Mouse (Mus musculus) limb, embryonic 15.5 days (tissue): Measurements from ENCODE around the gene Cecr2. TPM values are rescaled to one million over a fixed set of nuclear protein-coding genes. Genes with fewer than 3 reads are reported as not detected.
A peak's percentile ranks its signal among the peaks of the same experiment; 100 is the strongest.

ENCODE experiments used
- ATAC-seq: fragments of 200-750 bp; cut with Nextera tagmentation; 2 replicates; pipeline ENCODE4 v1.8.0; 2017; ENCODE audit warnings: low read depth, moderate TSS enrichment; ENCODE audit not compliant: insufficient number of reproducible peaks, low FRiP score, low TSS enrichment
- H3K27ac ChIP-seq: fragments of 300-500 bp; sonication (generic); 2 replicates; pipeline ENCODE4 v1.5.1; 2015; ENCODE audit warnings: moderate library complexity, mild to moderate bottlenecking, inconsistent platforms
- H3K27me3 ChIP-seq: fragments of 300-500 bp; sonication (generic); 2 replicates; pipeline ENCODE4 v1.6.1; 2015; ENCODE audit warnings: inconsistent platforms
- H3K36me3 ChIP-seq: fragments of 300-500 bp; sonication (generic); 2 replicates; pipeline ENCODE4 v1.6.1; 2015; ENCODE audit warnings: inconsistent platforms
- H3K4me1 ChIP-seq: fragments of 300-500 bp; sonication (generic); 2 replicates; pipeline ENCODE4 v1.6.1; 2015; ENCODE audit warnings: inconsistent platforms
- H3K4me2 ChIP-seq: fragments of 300-500 bp; sonication (generic); 2 replicates; pipeline ENCODE4 v1.6.1; 2015; ENCODE audit warnings: mild to moderate bottlenecking, inconsistent platforms
- H3K4me3 ChIP-seq: fragments of 300-500 bp; sonication (generic); 2 replicates; pipeline ENCODE4 v1.5.1; 2015; ENCODE audit warnings: mild to moderate bottlenecking, inconsistent platforms
- H3K9ac ChIP-seq: fragments of 300-500 bp; sonication (generic); 2 replicates; pipeline ENCODE4 v1.6.1; 2015; ENCODE audit warnings: inconsistent platforms
- H3K9me3 ChIP-seq: fragments of 300-500 bp; sonication (generic); 2 replicates; pipeline ENCODE4 v1.6.1; 2016; ENCODE audit warnings: inconsistent platforms
- WGBS: fragments of 180-500 bp; shearing (Covaris S2); methylation state at CpG from one replicate; pipeline ENCODE4 v1.1.7; 2015; 5-methylcytosine and 5-hydroxymethylcytosine counted together
- polyA plus RNA-seq: library from polyadenylated mRNA; unstranded; fragments of >200 nt; fragmentation: Nextera tagmentation; extraction: Ambion mirVana; gene quantifications from 2 replicates; pipeline ENCODE4 v1.2.1, GENCODE M21; 2015

Gene Cecr2
- polyA plus RNA-seq, 1 experiment from 2014 or later: 2.1 TPM

DNA sequence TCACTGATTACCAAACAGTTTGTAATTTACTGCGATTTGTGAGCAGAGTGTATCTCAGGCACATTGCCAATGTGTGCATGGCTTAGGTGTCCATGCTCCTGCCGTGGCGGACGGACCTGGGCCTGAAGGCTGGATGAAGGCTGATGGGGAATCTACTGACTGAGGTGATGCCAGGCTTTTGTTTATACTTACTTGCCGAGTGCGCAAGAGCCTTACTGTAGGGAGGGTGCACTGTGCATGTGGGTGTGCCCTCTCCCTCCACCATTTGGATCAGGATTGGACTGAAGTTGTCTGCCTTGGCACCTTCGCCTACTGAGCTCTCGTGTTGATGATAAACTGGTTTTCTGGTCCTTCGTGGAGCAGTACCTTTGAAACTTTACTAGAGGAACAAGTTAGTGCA is 111.4 kb downstream of the Cecr2 start:
- no peaks in the 10 kb centered on the region for H3K36me3 ChIP-seq
- WGBS: 80% methylated on average over 9 of the region's 9 CpGs
- H3K4me2 ChIP-seq: no peak overlapping the region
- no peak overlapping the region for H3K4me3 ChIP-seq
- H3K4me1 ChIP-seq: 0 out of 2 replicates have a peak, but pooled peaks cover 7% of the 10 kb centered on the region
- no peak overlapping the region for H3K9ac ChIP-seq
- no peaks in the 10 kb centered on the region for H3K9me3 ChIP-seq
- no peaks in the 10 kb centered on the region for H3K27me3 ChIP-seq
- ATAC-seq: peak; percentile 37; the same call in 1 of the 2 replicates
- H3K27ac ChIP-seq: no peak overlapping the region

DNA sequence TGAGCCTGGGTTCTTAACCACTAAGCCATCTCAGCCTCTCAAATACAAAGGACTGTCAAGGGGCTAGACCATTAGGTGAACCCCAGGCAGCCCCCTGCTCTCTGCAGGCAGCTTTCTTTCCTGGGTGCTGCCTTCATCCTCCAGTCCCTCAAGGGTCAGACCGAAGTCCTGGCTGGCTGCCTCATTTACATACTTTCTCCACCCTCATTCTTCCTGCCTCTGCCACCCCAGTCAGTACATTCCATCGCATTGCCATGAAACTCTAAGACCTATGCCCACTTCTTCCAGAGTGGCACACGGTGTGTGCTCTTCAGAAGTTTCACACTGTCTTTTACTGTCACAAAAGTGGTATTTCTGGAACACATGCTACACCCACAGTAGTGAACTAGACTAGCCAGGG is 112.1 kb downstream of the Cecr2 start:
- Histone ChIP-seq H3K9ac (no peak overlapping the region), H3K4me1 (0 out of 2 replicates have a peak, but pooled peaks cover 7% of the 10 kb centered on the region), H3K27me3 (no peaks in the 10 kb centered on the region), H3K36me3 (no peaks in the 10 kb centered on the region), H3K4me3 (no peak overlapping the region), H3K9me3 (no peaks in the 10 kb centered on the region), H3K27ac (0 out of 2 replicates have a peak overlapping the region, but pooled peaks have one; percentile 22), H3K4me2 (no peak overlapping the region)
- WGBS: 54% methylated on average over 3 of the region's 3 CpGs
- no peak for ATAC-seq

DNA sequence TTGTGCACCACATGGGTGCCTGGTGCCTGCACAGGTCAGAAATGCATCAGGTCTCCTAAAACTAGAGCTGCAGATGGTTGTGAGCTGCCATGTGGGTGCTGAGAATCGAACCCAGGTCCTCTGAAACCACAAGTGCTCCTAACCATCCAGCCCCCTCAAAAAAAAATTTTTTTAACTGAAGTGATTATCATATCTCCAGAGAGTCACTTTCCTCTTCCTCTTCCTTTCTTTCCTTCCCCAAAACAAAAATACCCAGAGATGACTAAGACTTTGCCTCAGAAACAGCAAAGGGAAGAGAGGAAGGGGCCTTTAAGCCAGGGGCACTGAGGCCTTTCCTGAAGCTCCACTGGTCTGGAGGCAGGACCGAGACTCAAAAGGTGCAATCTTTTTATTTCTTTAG is 116.8 kb downstream of the Cecr2 start:
- no peak overlapping the region for H3K9ac ChIP-seq
- H3K27ac ChIP-seq: no peak overlapping the region
- no peak overlapping the region for H3K4me2 ChIP-seq
- WGBS: 88% methylated on average over 2 of the region's 2 CpGs
- H3K36me3 ChIP-seq: no peaks in the 10 kb centered on the region
- 0 out of 2 replicates have a peak, but pooled peaks cover 4% of the 10 kb centered on the region for H3K4me1 ChIP-seq
- ATAC-seq: no peak
- no peak overlapping the region for H3K4me3 ChIP-seq
- no peaks in the 10 kb centered on the region for H3K27me3 ChIP-seq
- no peaks in the 10 kb centered on the region for H3K9me3 ChIP-seq

DNA sequence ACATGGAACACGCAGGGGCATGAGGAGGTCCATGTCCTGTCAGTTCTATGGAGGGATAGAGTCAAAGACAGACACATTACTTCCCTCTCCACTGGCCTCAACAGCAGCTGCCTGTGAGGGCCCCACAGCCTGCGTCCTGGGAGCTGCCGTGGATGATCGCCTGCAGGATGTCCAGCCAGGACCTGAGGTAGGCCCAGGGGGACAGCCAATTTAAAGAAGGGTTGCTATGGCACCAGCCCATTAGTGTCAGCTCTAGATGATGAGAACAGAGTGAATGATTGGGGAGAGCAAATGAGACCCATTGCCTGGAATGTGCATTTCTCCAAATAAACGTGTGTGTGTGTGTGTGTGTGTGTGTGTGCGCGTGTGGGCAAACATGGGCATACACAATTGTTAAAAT is 118.2 kb downstream of the Cecr2 start:
- Histone ChIP-seq H3K9me3 (no peaks in the 10 kb centered on the region), H3K27me3 (no peaks in the 10 kb centered on the region), H3K27ac (no peak overlapping the region), H3K4me1 (no peaks in the 10 kb centered on the region), H3K36me3 (no peaks in the 10 kb centered on the region), H3K4me2 (no peak overlapping the region), H3K9ac (no peak overlapping the region), H3K4me3 (no peak overlapping the region)
- no peak for ATAC-seq
- 52% methylated on average over 7 of the region's 7 CpGs for WGBS

DNA sequence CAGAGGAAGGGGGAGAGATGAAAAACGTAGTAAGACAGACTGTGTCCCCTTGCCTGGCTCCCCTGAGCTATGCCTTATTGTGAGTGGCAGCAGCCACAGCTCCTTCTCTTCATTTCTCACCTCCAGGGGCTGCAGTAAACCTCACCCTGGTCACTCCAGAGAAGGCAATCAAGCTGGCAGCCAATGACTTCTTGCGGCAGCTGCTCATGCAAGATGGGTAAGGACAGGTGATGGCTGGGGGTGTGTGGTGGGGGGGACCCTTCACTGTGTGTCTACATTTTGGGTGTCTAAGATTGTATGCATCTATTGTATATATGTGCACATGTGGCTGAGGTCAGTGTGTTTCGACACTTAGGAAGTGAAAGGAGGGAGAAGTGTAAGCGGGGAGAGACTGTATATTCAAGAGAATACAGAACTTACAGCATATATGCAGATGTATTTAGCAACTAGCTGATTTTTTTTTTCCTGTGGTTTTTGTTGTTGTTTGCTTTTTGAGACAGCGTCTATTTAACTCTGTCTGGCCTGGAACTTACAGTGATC is 122.0 kb downstream of the Cecr2 start:
- H3K9me3 ChIP-seq: no peaks in the 10 kb centered on the region
- H3K4me2 ChIP-seq: no peak overlapping the region
- no peaks in the 10 kb centered on the region for H3K27me3 ChIP-seq
- H3K27ac ChIP-seq: no peak overlapping the region
- peaks cover 14% of the 10 kb centered on the region for H3K36me3 ChIP-seq
- H3K4me3 ChIP-seq: no peak overlapping the region
- H3K9ac ChIP-seq: no peak overlapping the region
- WGBS: 62% methylated on average over 5 of the region's 5 CpGs
- ATAC-seq: no peak
- H3K4me1 ChIP-seq: peaks cover 4% of the 10 kb centered on the region; the same call in 1 of the 2 replicates

DNA sequence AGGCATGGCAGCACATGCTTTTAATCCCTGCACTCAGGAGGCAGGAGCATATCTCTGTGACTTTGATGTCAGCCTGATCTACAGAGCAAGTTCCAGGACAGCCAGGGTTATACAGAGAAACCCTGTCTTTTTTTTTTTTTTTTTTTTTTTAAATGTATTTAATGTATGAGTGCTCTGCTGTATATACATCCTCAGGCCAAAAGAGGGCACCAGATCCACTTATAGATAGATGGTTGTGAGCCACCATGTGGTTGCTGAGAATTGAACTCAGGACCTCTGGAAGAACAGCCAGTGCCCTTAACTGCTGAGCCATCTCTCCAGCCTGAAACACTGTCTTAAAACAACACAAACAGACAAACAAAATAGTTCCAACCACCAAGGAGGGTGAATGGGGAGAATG is 122.7 kb downstream of the Cecr2 start:
- Histone ChIP-seq H3K4me3 (no peak overlapping the region), H3K4me2 (no peak overlapping the region), H3K27ac (no peak overlapping the region), H3K4me1 (peaks cover 4% of the 10 kb centered on the region; the same call in 1 of the 2 replicates), H3K9ac (no peak overlapping the region), H3K9me3 (no peaks in the 10 kb centered on the region), H3K36me3 (peaks cover 22% of the 10 kb centered on the region), H3K27me3 (no peaks in the 10 kb centered on the region)
- ATAC-seq: no peak

DNA sequence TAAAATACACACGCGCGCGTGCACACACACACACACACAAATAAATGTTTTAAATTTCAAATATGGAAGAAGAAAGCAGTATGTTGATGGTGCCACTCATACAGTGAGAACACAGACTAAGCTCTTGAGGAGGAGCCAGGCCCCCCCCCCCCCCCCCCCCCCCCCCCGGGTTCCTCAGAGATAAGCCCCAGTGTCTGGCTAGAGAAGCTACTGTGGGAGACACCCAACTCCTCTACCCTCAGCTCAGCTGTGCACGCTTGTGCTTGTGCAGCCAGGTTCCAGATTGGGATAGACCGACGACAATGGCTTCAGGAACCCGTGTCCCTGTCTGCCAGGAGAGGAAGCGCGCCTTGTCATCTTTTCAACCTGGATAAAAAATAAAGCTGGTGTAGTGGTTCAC is 124.0 kb downstream of the Cecr2 start:
- H3K9ac ChIP-seq: no peak overlapping the region
- no peak overlapping the region for H3K27ac ChIP-seq
- H3K4me2 ChIP-seq: no peak overlapping the region
- H3K9me3 ChIP-seq: no peaks in the 10 kb centered on the region
- peaks cover 4% of the 10 kb centered on the region; the same call in 1 of the 2 replicates for H3K4me1 ChIP-seq
- no peak overlapping the region for H3K4me3 ChIP-seq
- WGBS: 91% methylated on average over 11 of the region's 11 CpGs
- peaks cover 35% of the 10 kb centered on the region for H3K36me3 ChIP-seq
- H3K27me3 ChIP-seq: no peaks in the 10 kb centered on the region
- no peak for ATAC-seq

DNA sequence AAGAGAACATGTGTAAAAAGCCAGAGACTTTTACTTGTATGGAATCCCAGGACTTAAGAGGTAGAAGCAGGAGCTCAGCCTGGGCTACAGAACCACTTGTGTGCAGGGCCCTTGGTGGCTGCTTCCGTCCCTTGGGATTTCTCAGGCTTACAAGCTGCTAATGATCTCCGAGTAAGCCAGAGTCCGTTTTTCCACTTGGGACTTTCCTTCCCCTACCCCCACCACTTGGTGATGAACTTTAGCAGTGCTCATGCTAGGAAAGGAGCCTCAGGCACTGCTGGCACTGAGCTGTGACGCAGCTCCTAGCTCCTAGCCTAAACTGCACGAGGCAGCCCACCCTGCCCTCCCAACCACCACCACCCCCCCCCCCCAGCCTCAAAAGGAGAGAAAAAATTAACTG is 124.5 kb downstream of the Cecr2 start:
- no peak for ATAC-seq
- WGBS: 35% methylated on average over 5 of the region's 5 CpGs
- Histone ChIP-seq H3K4me2 (no peak overlapping the region), H3K4me3 (no peak overlapping the region), H3K4me1 (peaks cover 4% of the 10 kb centered on the region; the same call in 1 of the 2 replicates), H3K9me3 (no peaks in the 10 kb centered on the region), H3K36me3 (peaks cover 40% of the 10 kb centered on the region), H3K27me3 (no peaks in the 10 kb centered on the region), H3K27ac (no peak overlapping the region), H3K9ac (no peak overlapping the region)

DNA sequence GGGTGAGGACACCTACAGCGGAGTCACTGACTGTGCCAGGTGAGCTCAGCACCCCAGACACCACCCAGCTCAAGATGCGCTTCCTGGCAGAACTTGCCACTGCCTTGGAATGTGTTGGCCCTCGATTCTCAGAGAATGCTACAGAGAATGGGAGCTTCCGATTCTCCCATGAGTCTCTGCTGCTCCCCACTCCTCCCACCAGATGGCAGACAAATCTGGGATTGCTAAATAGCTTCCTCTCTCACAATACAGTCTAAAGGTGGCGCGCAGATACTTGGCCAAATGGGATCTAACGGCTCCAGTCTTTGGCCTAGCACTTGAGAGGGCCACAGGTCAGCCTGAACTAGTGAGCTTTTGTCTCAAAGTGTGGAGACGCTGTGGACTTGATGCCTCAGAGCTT is 126.8 kb downstream of the Cecr2 start:
- Histone ChIP-seq H3K4me2 (no peak overlapping the region), H3K9ac (no peak overlapping the region), H3K4me1 (peaks cover 4% of the 10 kb centered on the region; the same call in 1 of the 2 replicates), H3K36me3 (peaks cover 62% of the 10 kb centered on the region), H3K27ac (no peak overlapping the region), H3K9me3 (no peaks in the 10 kb centered on the region), H3K4me3 (no peak overlapping the region), H3K27me3 (no peaks in the 10 kb centered on the region)
- WGBS: 88% methylated on average over 8 of the region's 8 CpGs
- ATAC-seq: no peak

DNA sequence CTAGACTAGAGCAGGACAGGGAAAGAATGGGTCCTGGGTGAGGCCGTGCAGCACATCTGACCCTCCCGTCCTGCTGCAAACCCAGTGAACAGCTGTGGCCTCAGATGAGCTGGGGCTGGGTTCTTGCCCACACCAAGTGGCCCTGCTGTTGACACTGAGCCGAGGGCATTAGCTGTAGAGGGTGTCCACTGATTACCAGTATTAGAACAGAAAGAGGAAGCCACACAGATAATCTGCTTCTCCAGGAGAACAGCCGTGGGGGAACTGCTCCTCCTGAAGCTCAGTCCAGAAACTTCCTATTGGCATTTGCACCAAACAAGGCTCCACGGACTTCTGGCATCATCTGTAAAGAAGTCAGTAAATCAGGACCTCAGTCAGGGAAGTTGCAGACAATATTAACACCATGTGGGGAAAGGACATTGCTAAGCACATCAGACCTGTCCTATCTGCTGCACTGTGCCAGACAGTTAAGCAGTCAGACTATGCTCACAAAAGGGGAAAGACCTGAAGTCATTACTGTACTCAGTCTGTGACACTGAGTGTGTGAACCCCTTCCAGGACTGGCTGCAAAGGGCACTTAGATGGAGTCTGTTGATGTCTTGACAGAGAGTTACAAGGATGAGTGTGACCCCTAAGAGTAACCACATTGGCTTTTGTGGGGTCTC is 129.4 kb downstream of the Cecr2 start:
- peaks cover 4% of the 10 kb centered on the region; the same call in 1 of the 2 replicates for H3K4me1 ChIP-seq
- H3K27me3 ChIP-seq: no peaks in the 10 kb centered on the region
- ATAC-seq: no peak
- H3K27ac ChIP-seq: no peak overlapping the region
- WGBS: 78% methylated on average over 5 of the region's 5 CpGs
- H3K36me3 ChIP-seq: peaks cover 87% of the 10 kb centered on the region
- no peaks in the 10 kb centered on the region for H3K9me3 ChIP-seq
- no peak overlapping the region for H3K4me2 ChIP-seq
- no peak overlapping the region for H3K9ac ChIP-seq
- no peak overlapping the region for H3K4me3 ChIP-seq

DNA sequence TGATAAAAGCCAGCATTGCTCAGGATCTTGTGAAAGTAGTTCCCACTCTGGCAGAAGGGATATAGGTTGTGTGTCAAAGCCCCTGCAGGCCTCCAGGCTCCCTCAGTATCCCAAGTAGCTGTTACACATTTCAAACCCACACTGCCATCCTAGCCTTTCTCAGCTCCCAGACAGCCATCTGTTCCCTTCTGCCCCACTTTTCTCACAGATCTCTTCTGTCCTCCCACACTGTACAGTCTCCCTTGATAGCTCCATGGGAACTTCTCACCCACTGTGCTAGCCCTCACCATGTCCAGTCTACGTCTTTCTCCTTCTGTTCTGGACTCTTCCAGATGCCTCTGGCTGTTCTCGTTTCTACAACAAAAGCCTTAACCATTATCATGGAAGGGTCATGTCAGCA is 129.9 kb downstream of the Cecr2 start:
- Histone ChIP-seq H3K4me2 (no peak overlapping the region), H3K9ac (no peak overlapping the region), H3K4me1 (peaks cover 4% of the 10 kb centered on the region; the same call in 1 of the 2 replicates), H3K27ac (no peak overlapping the region), H3K9me3 (no peaks in the 10 kb centered on the region), H3K36me3 (peaks cover 91% of the 10 kb centered on the region), H3K27me3 (no peaks in the 10 kb centered on the region), H3K4me3 (no peak overlapping the region)
- 82% methylated on average over 2 of the region's 2 CpGs for WGBS
- ATAC-seq: no peak

DNA sequence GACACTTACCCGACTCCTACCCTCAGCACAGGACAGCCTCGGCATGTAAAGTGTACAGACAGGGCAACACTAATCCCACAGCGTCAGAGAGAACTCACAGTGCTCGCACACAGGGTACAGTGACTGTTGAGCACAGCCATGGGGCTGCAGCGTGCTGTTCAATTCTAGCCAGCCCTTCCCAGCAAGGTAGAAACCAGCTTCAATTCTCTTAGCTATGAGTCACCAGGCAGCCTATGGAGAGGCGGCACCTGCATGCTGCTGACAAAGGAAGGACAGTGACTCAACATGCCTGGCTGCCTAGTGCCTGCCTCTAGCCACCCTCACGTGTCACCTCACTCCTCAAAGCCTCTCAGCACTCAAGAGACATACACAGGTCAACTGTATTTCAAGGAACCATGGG is 131.8 kb downstream of the Cecr2 start:
- WGBS: 83% methylated on average over 7 of the region's 7 CpGs
- no peak overlapping the region for H3K4me3 ChIP-seq
- no peaks in the 10 kb centered on the region for H3K9me3 ChIP-seq
- no peaks in the 10 kb centered on the region for H3K27me3 ChIP-seq
- no peak overlapping the region for H3K9ac ChIP-seq
- ATAC-seq: no peak
- H3K27ac ChIP-seq: no peak overlapping the region
- no peaks in the 10 kb centered on the region for H3K4me1 ChIP-seq
- peaks cover 96% of the 10 kb centered on the region for H3K36me3 ChIP-seq
- H3K4me2 ChIP-seq: no peak overlapping the region
